Mouse (Mus musculus) left cerebral cortex, postnatal 25 days (tissue): ENCODE results near the gene Ppp4r1. TPM values are rescaled to one million over a fixed set of nuclear protein-coding genes. Genes with fewer than 3 reads are reported as not detected.

Source experiments
- DNase-seq, 2 experiments: peaks; one replicate each; pipeline ENCODE4 v3.0.0; 2022; ENCODE audit warnings: low spot score in 2 of 2, mixed read lengths in 1 of 2
- intact Hi-C: fragments of 180-260 bp; cut with DNase I; formaldehyde crosslinking; loops from one replicate; pipeline ENCODE4 v1.15.1; 2025
- total RNA-seq, 2 experiments: library from RNA; stranded (reverse); gene quantifications; 2 replicates each; pipeline ENCODE4 v1.2.3; 2021

Ppp4r1 gene
- total RNA-seq, 2 experiments from 2014 or later: 41.7 to 57.5 TPM

GRCm38 (mm10) chr17:65842669-65843381 lies 60.5 kb downstream of the Ppp4r1 start:
- DNase-seq: no peak
- intact Hi-C loops: no loop called here

DNA sequence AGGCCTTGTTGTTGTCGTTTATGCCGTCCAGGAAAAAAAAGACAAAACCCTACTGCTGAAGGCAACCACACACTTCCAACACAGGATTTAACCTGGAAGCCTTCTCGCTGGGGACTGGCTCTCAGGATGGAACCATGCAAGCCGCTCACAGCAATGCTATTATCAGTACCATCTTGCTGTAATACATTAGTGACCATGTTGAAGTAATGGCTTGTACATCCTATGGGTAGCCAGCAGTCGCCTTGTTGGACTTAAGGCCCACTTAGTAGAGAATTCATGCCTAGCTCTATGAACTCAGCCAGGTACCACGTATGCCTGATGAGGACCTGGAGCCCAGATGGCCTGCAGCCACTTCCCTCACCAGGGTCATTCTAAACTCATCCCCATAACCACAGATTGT lies 63.0 kb downstream of the Ppp4r1 start:
- intact Hi-C loops: no loop called here
- no peak for DNase-seq

DNA sequence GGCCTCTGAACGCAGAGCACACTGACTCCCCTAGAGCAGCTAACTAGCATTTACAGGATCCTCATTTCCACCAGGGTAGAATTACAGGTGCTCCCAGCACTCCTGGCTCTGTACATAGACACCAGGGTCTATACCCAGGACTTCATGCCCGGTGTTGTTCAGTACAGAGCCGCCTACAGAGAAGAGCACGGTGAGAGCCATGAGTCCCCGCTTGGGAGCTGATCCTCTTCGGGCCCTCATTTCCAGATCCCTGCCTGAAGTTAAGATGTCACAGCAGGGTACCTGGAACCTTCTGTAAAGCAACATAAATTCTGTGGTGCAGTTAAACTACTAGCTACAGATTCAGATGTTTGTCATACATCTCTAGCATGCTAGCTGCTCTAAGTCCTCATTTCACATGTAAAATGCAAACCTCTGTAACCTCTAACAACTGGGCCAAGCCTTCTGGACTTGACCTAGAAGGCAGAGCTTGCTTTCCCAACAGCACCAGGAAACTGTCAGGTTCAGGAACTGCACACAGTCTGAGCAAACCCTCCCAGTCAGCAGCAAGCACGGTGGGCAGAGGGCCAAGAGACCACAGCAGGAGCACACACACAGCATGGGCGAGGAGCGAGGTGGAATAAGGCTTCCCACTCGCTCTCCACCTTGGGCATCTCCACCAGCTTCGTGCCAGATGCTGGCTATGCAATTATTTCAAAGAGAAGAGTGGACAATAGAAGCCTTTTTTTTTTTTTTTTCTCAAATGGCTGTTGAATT lies 65.5 kb downstream of the Ppp4r1 start:
- intact Hi-C loops: no loop called here
- peak in 1 of 2 experiments; percentile 39 for DNase-seq

- DNase-seq: no peak
- intact Hi-C loops: no loop called here
Measured at GRCm38 (mm10) chr17:65850487-65850886, 68.1 kb downstream of the Ppp4r1 start.

- no peak for DNase-seq
- intact Hi-C loops: no loop called here
Measured at GRCm38 (mm10) chr17:65851749-65852148, 69.4 kb downstream of the Ppp4r1 start.

GRCm38 (mm10) chr17:65853326-65853725 lies 71.0 kb downstream of the Ppp4r1 start:
- no peak for DNase-seq
- intact Hi-C loops: no loop called here

DNA sequence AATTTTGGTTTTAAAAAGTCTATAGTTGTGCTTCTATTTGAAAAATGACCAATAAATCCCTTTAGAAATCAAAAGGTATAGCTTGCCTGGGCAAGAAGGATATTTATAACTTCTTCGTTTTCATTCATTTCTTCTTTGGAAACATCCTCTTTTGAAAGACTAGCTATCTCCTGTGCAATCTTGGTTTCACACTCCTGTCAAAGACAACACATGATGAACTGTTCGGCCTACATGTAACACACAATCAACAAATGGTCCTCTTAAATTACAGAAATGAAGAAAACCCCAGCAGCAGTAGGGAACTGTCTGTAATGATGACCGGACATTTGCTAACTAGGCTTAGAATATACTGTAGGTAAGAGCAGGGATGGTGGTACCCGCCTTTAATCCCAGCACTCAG lies 71.6 kb downstream of the Ppp4r1 start:
- no peak for DNase-seq
- intact Hi-C loops: no loop called here

DNA sequence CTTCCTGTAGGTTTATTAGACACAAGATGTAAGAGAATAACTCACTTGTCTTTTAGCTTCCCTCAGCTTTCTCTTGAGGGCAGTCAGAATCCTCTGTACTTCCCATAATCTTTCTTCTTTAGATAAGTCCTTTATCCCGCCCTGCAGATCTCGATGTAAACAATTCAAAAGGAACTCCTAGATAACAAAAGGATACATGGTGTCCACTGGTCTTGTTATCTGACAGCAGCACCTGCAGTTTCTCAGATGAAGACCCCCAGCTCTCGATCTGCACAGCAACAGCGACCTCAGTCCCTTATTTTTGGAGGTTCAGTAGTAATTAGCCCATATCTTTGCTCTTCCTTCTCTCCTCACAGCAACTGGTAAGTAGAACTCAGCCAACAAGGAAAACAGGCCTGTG lies 75.2 kb downstream of the Ppp4r1 start:
- intact Hi-C loops: no loop called here
- no peak for DNase-seq

- intact Hi-C loops: loop anchor here (5.0 to 10.0 kb wide), 2 partner anchors 240 to 362 kb away; partner anchors contain the start of gene Ndufv2
- DNase-seq: no peak
Measured at GRCm38 (mm10) chr17:65862579-65862978, 80.2 kb downstream of the Ppp4r1 start.

DNA sequence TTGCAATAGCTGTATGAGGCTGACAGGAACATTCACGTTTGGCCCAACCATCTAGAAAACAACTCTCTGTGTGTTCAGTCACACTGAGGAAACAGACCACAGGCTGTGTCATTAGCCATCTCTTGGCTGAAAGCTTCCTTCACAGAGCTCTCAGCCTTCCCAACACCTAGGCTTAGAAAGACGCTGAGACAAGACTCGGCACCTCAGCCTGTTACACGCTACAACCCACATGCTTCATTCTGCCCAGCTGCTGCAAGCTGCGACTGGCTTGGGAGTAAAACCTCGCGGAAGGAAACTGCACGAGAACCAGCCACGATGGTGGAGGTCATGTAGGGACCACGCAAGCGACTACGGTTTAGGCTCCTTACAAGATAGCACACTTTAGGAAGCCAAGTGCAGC lies 81.5 kb downstream of the Ppp4r1 start:
- peak in 1 of 2 experiments; percentile 26 for DNase-seq
- intact Hi-C loops: loop anchor here (5.0 to 10.0 kb wide), 2 partner anchors 238 to 361 kb away; partner anchors contain the start of gene Ndufv2

DNA sequence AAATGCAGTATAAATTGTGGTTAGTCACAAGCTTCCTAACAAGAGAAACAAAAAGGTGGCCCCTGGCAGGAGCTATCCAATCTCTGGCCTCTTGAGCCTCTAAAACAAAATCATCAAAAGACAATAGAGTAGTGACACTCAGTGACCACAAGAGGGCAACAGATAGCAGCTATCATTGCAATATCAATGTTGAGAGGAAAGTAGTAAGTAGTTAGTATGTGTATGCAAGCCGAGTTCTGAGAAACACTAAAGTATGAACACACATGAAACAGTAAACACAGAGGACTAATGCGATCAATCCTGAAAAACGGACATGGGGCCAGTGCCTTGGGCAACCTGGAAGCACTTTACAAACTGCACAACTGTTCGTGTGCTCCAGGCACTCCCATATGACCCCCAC lies 82.4 kb downstream of the Ppp4r1 start:
- peak in 1 of 2 experiments; percentile 41 for DNase-seq
- intact Hi-C loops: loop anchor here (5.0 to 10.0 kb wide), 2 partner anchors 238 to 360 kb away; partner anchors contain the start of gene Ndufv2

DNA sequence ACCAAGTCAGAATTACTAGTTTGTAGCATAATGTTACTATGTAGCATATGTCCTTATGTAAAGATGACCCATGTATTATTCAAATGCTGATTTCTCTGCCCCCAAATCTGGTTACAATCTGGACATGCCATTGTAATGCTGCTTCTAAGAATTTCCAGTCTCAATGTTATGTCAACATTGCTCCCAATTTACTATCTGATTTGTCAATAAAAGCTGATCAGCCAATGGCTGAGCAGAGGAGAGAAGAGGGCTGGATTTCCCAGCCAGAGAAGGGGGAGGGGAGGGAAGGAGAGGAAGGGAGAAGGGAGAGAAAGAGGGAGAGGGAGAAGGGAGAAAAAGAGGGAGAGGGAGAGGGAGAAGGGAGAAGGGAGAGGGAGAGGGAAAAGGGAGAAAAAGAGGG lies 82.9 kb downstream of the Ppp4r1 start:
- DNase-seq: no peak
- intact Hi-C loops: loop anchor here (10.0 kb wide), 1 partner anchor 360 kb away; no protein-coding TSS in a partner anchor

- intact Hi-C loops: loop anchor here (10.0 kb wide), 1 partner anchor 359 kb away; no protein-coding TSS in a partner anchor
- DNase-seq: no peak
Measured at GRCm38 (mm10) chr17:65866201-65866600, 83.8 kb downstream of the Ppp4r1 start.

DNA sequence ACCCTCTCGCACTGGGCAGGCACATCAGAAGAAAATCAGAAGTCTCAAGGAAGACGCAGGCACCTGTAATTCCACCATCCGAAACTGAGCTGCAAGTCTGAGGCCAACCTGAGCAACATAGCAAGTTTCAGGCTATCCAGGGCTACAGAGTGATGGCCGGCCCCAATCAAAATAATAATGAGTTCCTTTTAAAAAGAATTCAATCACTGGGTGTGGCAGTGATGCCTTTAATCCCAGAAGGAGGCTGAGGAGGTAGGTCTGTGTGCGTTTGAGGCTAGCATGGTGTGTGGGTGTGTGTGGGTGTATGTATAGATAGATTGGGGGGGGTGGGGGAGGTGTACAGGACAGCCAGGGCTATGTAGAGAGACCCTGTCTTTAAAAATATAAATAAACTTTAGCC lies 85.6 kb downstream of the Ppp4r1 start:
- DNase-seq: no peak
- intact Hi-C loops: loop anchor here (10.0 kb wide), 1 partner anchor 357 kb away; no protein-coding TSS in a partner anchor

- DNase-seq: no peak
- intact Hi-C loops: loop anchor here (10.0 kb wide), 1 partner anchor 355 kb away; no protein-coding TSS in a partner anchor
Measured at GRCm38 (mm10) chr17:65869720-65870119, 87.3 kb downstream of the Ppp4r1 start.

DNA sequence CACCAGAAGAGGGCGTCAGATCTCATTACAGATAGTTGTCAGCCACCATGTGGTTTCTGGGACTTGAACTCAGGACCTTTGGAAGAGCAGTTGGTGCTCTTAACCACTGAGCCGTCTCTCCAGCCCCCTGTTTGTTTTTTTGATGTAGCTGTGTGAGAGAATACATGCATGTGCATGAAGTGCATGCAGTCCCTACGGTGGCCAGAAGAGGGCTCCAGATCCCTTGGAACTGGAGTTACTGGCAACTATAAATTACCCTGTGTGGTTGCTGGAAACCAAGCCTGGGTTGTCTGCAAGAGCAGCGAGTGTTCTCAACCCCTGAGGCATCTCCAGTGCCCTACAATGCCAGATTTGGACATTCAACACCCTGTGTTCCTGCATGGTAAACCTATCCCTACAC lies 87.8 kb downstream of the Ppp4r1 start:
- intact Hi-C loops: no loop called here
- peak; percentile 53 to 64 for DNase-seq

DNA sequence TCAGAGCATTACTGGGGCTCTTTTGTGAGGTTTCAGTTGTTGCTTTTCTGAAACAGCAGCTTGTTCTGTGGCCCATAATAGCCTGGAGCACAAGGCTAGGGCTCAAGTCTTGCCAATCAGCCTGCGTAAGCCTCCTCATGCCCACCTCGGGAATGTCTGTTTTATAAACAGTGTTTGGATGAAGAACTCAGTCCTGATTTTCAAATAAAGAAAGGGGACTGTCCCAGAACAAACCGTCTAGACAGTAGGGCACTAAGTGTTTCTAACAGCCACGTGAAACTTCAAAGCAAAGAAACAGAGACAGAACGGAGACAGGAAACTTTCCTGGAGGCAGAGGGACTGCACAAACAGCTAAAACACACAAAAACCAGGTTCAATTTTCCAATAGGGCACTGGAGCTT lies 89.3 kb downstream of the Ppp4r1 start:
- intact Hi-C loops: no loop called here
- DNase-seq: no peak

- intact Hi-C loops: no loop called here
- DNase-seq: no peak
Measured at GRCm38 (mm10) chr17:65872051-65872450, 89.7 kb downstream of the Ppp4r1 start.

- intact Hi-C loops: no loop called here
- no peak for DNase-seq
Measured at GRCm38 (mm10) chr17:65872652-65873051, 90.3 kb downstream of the Ppp4r1 start.

DNA sequence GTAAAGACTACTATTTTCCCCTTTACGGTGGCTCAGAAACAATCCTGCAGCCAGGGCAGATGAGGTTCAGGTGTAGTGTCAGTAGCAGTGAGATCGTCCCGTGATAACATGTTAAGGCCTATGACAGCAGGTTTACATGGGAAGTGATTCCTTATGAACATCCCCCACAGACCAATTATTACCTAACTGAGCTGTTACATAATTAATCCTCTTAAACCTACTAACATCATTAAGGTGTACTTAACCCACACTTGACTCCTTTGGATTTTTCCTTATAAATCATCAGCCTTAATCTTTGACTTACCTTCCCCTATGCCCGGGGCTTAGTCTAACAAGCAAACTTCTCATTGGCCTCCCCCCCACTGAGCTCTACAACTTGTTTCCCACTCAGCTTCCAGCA lies 90.8 kb downstream of the Ppp4r1 start:
- intact Hi-C loops: no loop called here
- DNase-seq: no peak

DNA sequence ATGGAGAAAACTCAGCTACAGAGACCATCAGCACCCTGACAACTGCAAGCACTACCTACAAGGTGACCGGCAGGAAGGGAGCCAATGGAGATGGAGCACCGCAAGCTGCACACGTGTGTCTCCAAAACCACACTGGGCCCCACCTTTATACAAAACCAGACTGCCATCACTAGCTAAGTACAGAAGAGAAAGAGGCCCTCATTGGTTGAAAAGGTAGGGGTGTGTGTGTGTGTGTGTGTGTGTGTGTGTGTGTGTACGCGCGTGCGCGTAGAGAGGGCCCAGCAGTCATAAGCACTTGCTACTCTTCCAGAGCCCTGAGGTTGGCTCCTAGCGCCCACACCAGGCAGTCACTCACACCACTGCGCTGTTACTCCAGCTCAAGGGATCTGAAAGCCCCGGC lies 91.5 kb downstream of the Ppp4r1 start:
- intact Hi-C loops: no loop called here
- no peak for DNase-seq
